Mouse (Mus musculus): Measurements from ENCODE around the gene Sst.

GRCm38 (mm10) chr16:23844622-23845021, 46.1 kb downstream of the Sst start:
- TF ChIP-seq POLR2A (IDR thresholded peaks at IDR 0.05; ENCODE audit: extremely low read depth, insufficient read depth, low read length) (no peak), CTCF (IDR thresholded peaks at IDR 0.05; ENCODE audit: extremely low read depth, insufficient read depth, low read length) (no peak)

All from cortical plate, adult 2 months (tissue).